Mouse (Mus musculus): ENCODE measurements around the gene Pramef8.

The Pramef8 gene

GRCm38 (mm10) chr4:143412219-143413092, at the start of gene Pramef8:
TSS of gene Pramef8 (plus strand) at chr4:143412426.
- no peak; the same call in 1 of the 2 replicates for TF ChIP-seq GATA4 (IDR thresholded peaks at IDR 0.05; ENCODE audit: insufficient replicate concordance, low read length)

GRCm38 (mm10) chr4:143366415-143367041, 45.7 kb upstream of the Pramef8 start:
- no peak for TF ChIP-seq GATA4 (IDR thresholded peaks at IDR 0.05; ENCODE audit: insufficient replicate concordance, low read length)

GRCm38 (mm10) chr4:143379480-143379879, 32.7 kb upstream of the Pramef8 start:
- TF ChIP-seq GATA4 (IDR thresholded peaks at IDR 0.05; ENCODE audit: insufficient replicate concordance, low read length) = no peak

GRCm38 (mm10) chr4:143379931-143380715, 32.1 kb upstream of the Pramef8 start:
- TF ChIP-seq GATA4 (IDR thresholded peaks at IDR 0.05; ENCODE audit: insufficient replicate concordance, low read length) = no peak

GRCm38 (mm10) chr4:143380716-143381004, 31.6 kb upstream of the Pramef8 start:
- TF ChIP-seq GATA4 (IDR thresholded peaks at IDR 0.05; ENCODE audit: insufficient replicate concordance, low read length) = no peak

GRCm38 (mm10) chr4:143382163-143382562, 30.1 kb upstream of the Pramef8 start:
- TF ChIP-seq GATA4 (IDR thresholded peaks at IDR 0.05; ENCODE audit: insufficient replicate concordance, low read length) = no peak

- TF ChIP-seq GATA4 (IDR thresholded peaks at IDR 0.05; ENCODE audit: insufficient replicate concordance, low read length) = no peak
These were observed 28.6 kb upstream of the Pramef8 start for GRCm38 (mm10) chr4:143383646-143384045.

GRCm38 (mm10) chr4:143388955-143389702, 23.1 kb upstream of the Pramef8 start:
- no peak for TF ChIP-seq GATA4 (IDR thresholded peaks at IDR 0.05; ENCODE audit: insufficient replicate concordance, low read length)

- no peak for TF ChIP-seq GATA4 (IDR thresholded peaks at IDR 0.05; ENCODE audit: insufficient replicate concordance, low read length)
These were observed 18.0 kb upstream of the Pramef8 start, which contains the start of gene Pramel1 for GRCm38 (mm10) chr4:143394181-143394580. TSS of gene Pramel1 (plus strand) at chr4:143394428.

- TF ChIP-seq GATA4 (IDR thresholded peaks at IDR 0.05; ENCODE audit: insufficient replicate concordance, low read length) = no peak
These were observed 534 bp upstream of the Pramef8 start for GRCm38 (mm10) chr4:143411566-143412218.

GRCm38 (mm10) chr4:143413621-143414020, 1.4 kb downstream of the Pramef8 start:
- TF ChIP-seq GATA4 (IDR thresholded peaks at IDR 0.05; ENCODE audit: insufficient replicate concordance, low read length) = no peak

GRCm38 (mm10) chr4:143414121-143414520, 1.9 kb downstream of the Pramef8 start:
- TF ChIP-seq GATA4 (IDR thresholded peaks at IDR 0.05; ENCODE audit: insufficient replicate concordance, low read length) = no peak

GRCm38 (mm10) chr4:143450224-143450623, 38.0 kb downstream of the Pramef8 start, which contains the start of gene Oog4:
TSS of gene Oog4 (minus strand) at chr4:143450324.
- TF ChIP-seq GATA4 (IDR thresholded peaks at IDR 0.05; ENCODE audit: insufficient replicate concordance, low read length) = no peak
